Mouse (Mus musculus): ENCODE results near the gene Eml3.

DNA sequence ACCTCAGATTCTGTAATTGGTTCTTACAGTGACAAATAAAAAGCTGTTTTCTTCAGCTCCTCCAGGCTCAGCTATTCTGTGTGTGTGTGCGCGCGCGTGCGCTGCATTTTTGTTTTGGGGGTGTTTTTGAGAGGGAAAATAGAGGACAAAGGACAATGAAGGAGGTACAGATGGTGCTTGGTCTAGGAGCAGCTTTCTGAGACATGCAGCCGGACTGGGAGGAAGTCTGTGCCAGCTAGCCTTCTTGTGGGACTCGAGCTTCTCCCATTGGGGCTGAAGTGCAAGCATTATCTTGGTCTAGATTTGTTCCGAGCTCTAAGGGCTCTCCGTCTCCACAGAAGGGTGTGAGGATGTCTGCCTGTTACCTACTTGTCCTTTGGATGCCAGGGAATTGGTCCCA is 22.9 kb downstream of the Eml3 start:
- TF ChIP-seq CTCF (IDR thresholded peaks at IDR 0.05; ENCODE audit: control insufficient read depth, insufficient read depth, insufficient replicate concordance, low read depth, low read length) (no peak), POLR2A (IDR thresholded peaks at IDR 0.05; ENCODE audit: control insufficient read depth, low read depth, low read length) (no peak)
